Mouse (Mus musculus) ZHBTc4 (cell line): Measurements from ENCODE around the gene Gtf2h3.
"Not testable (repeated sequence)": the region's sequence is repeated elsewhere in the genome, so short reads cannot be mapped to it uniquely, and the experiment has no call there.

Source experiments
- DNase-seq: peaks from one replicate; pipeline ENCODE4 v3.0.0-alpha.2; 2011; ENCODE audit warnings: low read depth, low spot score

Gtf2h3 gene

DNA sequence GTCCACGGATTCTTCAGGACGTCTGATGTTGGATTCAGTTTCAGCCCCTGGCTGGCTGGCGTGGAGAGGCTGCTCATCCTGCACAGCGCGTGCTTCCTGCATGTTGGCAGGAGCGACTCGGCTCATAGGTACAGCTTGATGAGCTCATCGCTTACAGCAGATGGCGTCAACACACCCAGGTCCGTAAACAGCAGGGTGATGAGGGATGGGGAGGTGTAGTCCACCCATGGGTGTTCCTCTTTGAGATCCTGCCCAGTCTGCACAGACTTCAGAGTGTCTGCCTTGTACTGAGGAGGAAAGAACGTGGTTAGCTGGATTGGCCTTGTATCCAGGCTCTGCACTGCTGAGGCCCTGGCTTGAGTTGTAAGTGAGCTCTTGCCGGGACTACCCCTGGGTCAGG is 7.9 kb upstream of the Gtf2h3 start:
- DNase-seq: no peak

GRCm38 (mm10) chr5:124575467-124575866 is 3.5 kb upstream of the Gtf2h3 start:
- no peak for DNase-seq

GRCm38 (mm10) chr5:124582515-124582914 is 3.6 kb downstream of the Gtf2h3 start:
- DNase-seq: no peak

GRCm38 (mm10) chr5:124592768-124593167 is 13.8 kb downstream of the Gtf2h3 start:
- DNase-seq: no peak

DNA sequence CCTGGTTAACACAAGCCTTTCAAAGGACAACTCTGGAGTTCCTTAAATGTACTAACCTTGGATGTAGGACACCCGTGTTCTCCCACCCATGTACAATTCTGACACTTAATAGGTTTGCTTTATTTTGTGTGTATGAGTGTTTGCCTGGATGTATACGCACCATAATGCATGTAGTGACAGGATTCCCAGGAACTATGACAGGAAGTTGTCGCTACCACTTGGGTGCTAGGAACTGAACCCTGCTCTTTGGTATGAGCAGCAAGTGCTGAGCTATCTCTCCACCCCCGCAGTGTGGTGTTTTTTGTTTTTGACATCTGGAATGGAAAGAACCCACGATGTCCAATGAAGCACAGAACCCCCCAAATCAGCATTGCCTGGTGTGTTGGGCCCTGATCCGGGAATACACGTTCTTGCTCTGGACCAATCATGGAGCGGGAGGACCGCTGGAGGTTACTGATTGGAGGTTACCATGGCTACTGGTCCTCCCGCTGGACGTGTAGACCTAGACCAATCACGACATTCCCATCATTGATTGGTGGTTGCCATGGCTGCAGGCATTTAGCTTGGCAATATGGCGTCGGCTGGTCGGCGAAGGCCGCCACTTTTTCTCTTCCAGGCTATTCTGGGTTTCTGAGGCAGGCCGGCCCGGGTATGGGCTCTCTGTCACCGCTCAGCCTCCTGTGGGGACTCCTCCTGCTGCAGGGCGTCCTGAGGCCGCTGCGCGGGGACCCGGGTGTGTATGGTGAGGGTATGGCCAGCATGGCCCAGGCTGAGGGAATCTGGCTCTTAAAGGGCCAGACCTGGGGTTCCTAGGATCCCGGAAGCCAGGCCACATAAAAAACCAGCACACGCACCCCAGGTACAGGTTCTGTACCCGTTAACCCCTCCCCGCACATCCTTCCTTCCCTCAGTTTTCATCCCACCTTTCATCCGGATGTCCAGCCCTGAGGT is 19.6 kb downstream of the Gtf2h3 start:
- peak; percentile 99 for DNase-seq

DNA sequence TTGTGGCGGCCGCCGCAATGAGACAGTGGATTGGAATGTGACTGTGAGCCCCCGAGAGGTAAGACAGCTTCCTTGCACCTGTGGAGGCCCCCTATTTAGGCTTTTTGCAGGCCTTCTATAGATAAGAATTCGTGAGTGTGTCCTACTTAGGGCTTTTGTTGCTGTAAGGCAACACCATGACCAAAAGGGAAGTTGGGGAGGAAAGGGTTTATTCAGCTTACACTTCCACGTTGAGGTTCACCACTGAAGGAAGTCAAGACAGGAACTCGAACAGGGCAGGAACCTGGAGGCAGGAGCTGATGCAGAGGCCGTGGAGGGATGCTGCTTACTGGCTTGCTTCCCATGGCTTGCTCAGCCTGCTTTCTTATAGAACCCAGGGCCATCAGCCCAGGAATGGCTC is 20.8 kb downstream of the Gtf2h3 start:
- DNase-seq: not testable (repeated sequence)

GRCm38 (mm10) chr5:124602349-124602748 is 23.4 kb downstream of the Gtf2h3 start:
- DNase-seq: peak; percentile 85

GRCm38 (mm10) chr5:124604296-124604695 is 25.4 kb downstream of the Gtf2h3 start:
- DNase-seq: peak; percentile 26

DNA sequence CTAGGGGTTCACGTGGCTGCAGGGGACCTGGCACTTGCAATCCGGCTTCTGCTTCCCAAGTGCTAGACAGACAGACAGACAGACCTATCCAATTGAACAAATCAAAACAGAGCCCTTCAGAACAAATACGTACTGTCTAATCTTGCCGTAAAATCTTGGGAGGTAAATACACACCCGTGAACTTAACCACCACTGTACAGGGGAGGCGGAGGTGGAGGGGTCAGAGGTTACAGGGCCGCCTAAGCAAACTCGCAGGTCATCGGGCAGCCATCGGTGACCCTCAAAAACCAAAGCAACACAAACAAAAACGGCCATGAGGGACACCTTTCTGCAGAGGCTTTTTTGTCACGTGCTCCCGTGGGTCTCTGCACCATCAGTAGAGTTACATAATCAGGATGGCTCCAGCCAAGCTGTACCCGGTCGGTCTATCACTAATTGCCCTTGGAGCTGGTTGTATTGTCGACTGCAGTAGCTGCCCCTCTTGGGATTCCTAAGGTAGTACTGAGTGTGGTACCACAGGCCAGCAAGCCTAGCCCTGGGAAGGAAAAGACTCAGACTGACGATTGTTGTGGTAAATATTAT is 26.2 kb downstream of the Gtf2h3 start:
- no peak for DNase-seq

DNA sequence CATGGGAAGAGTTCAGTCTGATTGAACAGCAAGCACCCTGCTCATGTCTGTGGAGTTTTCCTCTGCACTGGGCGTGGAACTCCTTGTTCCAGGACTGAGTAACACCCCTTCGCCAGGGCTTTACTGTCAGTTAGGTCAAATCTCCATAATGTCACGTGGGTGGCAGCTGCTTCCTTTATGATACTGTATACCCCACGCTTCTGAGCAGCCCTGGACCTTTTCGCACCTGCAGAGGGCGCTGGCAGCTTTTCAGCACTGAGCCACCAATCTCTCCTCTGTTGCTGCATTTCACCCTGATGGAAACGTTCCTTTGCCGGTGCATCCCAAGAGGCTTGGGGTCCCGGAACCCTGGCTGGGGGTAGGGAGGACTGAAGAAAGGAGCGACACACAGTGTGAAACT is 32.0 kb downstream of the Gtf2h3 start:
- DNase-seq: peak; percentile 96

DNA sequence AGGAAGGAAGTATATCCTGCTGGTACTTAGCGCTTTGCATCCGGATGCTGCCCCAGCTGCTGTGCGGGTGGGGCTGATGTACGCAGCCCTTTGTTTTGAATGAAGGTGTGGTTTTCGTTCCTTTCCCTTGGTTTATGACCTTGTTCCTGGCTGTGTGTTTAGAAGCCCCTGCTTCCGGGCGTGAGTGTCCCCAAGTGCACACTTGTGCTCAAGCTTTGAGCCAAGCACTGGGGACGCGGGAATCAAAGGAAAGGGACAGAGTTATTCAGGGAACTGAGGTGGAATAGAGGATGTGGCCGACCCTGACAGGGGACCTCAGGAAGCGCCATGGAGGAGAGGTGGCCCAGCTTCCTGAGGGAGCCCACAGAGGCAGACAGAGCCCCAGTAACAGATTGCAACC is 35.8 kb downstream of the Gtf2h3 start:
- DNase-seq: peak; percentile 86

DNA sequence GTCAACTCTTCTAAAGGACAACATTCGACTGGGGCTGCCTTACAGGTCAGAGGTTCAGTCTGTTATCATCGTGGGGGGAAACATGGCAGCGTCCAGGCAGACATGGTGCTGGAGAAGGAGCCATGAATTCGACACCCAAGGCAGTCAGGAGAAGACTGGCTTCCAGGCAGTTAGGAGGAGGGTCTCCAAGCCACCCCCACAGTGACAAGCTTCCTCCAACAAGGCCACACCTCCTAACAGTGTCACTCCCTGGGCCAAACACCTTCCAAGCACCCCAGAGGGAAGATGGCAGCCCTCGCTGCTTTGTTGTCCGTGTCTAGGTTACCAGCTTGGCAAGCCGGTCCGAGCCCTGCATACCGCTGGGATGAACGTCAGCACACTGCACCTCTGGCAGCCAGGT is 39.8 kb downstream of the Gtf2h3 start:
- peak; percentile 75 for DNase-seq

GRCm38 (mm10) chr5:124621362-124621761 is 42.4 kb downstream of the Gtf2h3 start:
- no peak for DNase-seq

- DNase-seq: no peak
These were observed 44.0 kb downstream of the Gtf2h3 start for GRCm38 (mm10) chr5:124622890-124623289.

- peak; percentile 74 for DNase-seq
These were observed 45.4 kb downstream of the Gtf2h3 start for GRCm38 (mm10) chr5:124624291-124624690.

DNA sequence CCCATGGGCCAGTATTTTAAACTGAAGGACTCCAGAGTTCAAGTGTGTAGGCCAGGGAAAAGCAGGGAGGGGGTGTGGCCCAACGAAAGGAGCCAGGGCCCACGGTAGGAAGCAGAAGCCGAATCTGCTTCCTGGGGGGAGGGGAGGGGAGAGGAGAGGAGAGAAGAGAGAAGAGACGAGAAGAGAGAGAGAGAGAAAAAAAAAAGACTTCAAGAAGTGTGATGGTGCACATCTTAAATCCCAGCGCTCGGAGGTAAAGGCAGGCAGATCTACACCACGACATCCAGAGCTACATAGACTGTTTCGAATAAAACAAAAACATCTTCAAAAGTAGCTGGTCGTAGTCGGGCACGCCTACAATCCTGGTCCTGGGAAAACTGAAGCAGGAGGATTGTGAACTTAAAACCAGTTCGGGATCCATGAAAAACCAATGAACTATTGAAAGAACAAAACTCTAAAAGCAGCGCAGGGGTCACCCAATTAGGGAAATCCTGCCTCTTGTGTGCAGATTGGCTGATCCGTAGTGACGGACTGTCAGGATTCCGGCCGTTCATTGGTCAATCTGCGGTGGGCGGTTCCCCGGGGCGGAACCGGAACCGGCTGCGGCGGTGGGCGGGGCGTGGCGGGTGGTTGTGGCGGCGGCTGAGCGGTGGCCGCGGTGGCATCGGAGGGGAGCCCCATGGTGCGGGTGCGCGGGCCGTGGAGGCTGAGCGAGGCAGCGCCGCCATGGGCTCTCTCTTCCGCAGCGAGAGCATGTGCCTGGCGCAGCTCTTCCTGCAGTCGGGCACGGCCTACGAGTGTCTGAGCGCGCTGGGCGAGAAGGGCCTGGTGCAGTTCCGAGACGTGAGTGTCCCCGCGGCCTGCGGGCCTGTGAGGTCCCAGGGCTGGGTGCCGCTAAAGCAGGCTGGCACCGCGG is 49.8 kb downstream of the Gtf2h3 start, which contains the start of gene Atp6v0a2:
Gene Atp6v0a2 (plus strand): TSS at position 129 of the 916 bp plus-strand sequence.
- peak; percentile 96 for DNase-seq

GRCm38 (mm10) chr5:124629641-124630040 is 50.7 kb downstream of the Gtf2h3 start:
- DNase-seq: no peak

DNA sequence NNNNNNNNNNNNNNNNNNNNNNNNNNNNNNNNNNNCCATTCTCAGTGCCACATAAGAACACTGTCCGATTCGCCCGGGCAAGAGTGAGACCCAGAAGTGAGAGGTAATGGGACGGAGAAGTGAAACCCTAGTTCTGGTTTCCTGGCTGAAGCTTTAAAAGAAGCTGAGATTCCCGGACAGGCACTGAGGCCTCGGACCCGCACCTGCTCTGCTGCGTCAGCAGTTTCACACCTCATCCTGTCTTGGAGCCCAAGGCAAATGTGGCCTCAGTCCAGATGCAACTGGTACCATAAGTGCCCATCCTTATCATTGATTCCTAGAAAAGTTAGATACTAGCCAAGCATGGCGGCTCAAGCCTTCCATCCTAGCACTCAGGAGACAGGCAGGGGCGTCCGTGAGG is 52.7 kb downstream of the Gtf2h3 start:
- DNase-seq: no peak

- DNase-seq: no peak
These were observed 53.5 kb downstream of the Gtf2h3 start for GRCm38 (mm10) chr5:124632461-124632860.

- DNase-seq: no peak
These were observed 54.5 kb downstream of the Gtf2h3 start for GRCm38 (mm10) chr5:124633425-124633824.

GRCm38 (mm10) chr5:124635068-124635467 is 56.1 kb downstream of the Gtf2h3 start:
- peak; percentile 65 for DNase-seq

- DNase-seq: no peak
These were observed 57.2 kb downstream of the Gtf2h3 start for GRCm38 (mm10) chr5:124636139-124636538.
